Mouse (Mus musculus) testis, adult 2 months (tissue): Measurements from ENCODE around the gene Ppil1.

Experiments used
- CTCF ChIP-seq: fragments of 200-500 bp; IDR thresholded peaks from 2 replicates; pipeline ENCODE4 v1.5.1; 2012; ENCODE audit warnings: low read depth, mild to moderate bottlenecking, inconsistent platforms, low read length, moderate library complexity; ENCODE audit not compliant: control insufficient read depth, insufficient read depth, insufficient replicate concordance
- POLR2A ChIP-seq: fragments of 200-500 bp; IDR thresholded peaks from 2 replicates; pipeline ENCODE4 v1.6.1; 2012; ENCODE audit warnings: low read depth, mild to moderate bottlenecking, inconsistent platforms, low read length, moderate library complexity; ENCODE audit not compliant: control insufficient read depth

GRCm38 (mm10) chr17:29263840-29264633, at the start of gene Ppil1:
- TF ChIP-seq POLR2A (peak; percentile 64), CTCF (no peak)
